Mouse (Mus musculus) limb, embryonic 14.5 days (tissue): Measurements from ENCODE around the gene Fam207a. TPM values are rescaled to one million over a fixed set of nuclear protein-coding genes. Genes with fewer than 3 reads are reported as not detected.

ENCODE experiments used
- ATAC-seq: fragments of 200-750 bp; cut with Nextera tagmentation; 2 replicates; pipeline ENCODE4 v1.8.0; 2017; ENCODE audit warnings: low read depth, moderate number of reproducible peaks, moderate TSS enrichment; ENCODE audit not compliant: low FRiP score
- DNase-seq: peaks from one replicate; pipeline ENCODE4 v3.0.0-alpha.2; 2015; ENCODE audit warnings: low spot score
- H3K27ac ChIP-seq: fragments of 300-500 bp; sonication (generic); replicated peaks from 2 replicates; pipeline ENCODE4 v1.5.1; 2014; ENCODE audit warnings: low read depth, mild to moderate bottlenecking, low read length, moderate library complexity, mixed read lengths
- H3K27me3 ChIP-seq: fragments of 300-500 bp; sonication (generic); 2 replicates; pipeline ENCODE4 v1.6.1; 2014; ENCODE audit warnings: low read length, mixed read lengths; ENCODE audit not compliant: control insufficient read depth, insufficient read depth
- H3K36me3 ChIP-seq: fragments of 300-500 bp; sonication (generic); 2 replicates; pipeline ENCODE4 v1.6.1; 2014; ENCODE audit warnings: mild to moderate bottlenecking, low read length, moderate library complexity, mixed read lengths; ENCODE audit not compliant: control insufficient read depth, insufficient read depth
- H3K4me1 ChIP-seq: fragments of 300-500 bp; sonication (generic); 2 replicates; pipeline ENCODE4 v1.6.1; 2014; ENCODE audit warnings: antibody characterized with exemption, low read length, mixed read lengths; ENCODE audit not compliant: control insufficient read depth, insufficient read depth
- H3K4me2 ChIP-seq: fragments of 300-500 bp; sonication (generic); replicated peaks from 2 replicates; pipeline ENCODE4 v1.6.1; 2014; ENCODE audit warnings: low read depth, mild to moderate bottlenecking, low read length, moderate library complexity; ENCODE audit not compliant: severe bottlenecking
- H3K4me3 ChIP-seq: fragments of 300-500 bp; sonication (generic); replicated peaks from 2 replicates; pipeline ENCODE4 v1.5.1; 2014; ENCODE audit warnings: low read length
- H3K9ac ChIP-seq: fragments of 300-500 bp; sonication (generic); 2 replicates; pipeline ENCODE4 v1.6.1; 2014; ENCODE audit warnings: mild to moderate bottlenecking, low read depth, low read length, moderate library complexity; ENCODE audit not compliant: severe bottlenecking
- H3K9me3 ChIP-seq: fragments of 300-500 bp; sonication (generic); 2 replicates; pipeline ENCODE4 v1.6.1; 2016; ENCODE audit warnings: low read length; ENCODE audit not compliant: control insufficient read depth
- POLR2A ChIP-seq: fragments of 200-500 bp; IDR thresholded peaks from 2 replicates; pipeline ENCODE4 v1.8.0; 2012; ENCODE audit warnings: inconsistent platforms, mild to moderate bottlenecking, moderate library complexity, borderline replicate concordance; ENCODE audit not compliant: insufficient read depth, insufficient read length; ENCODE audit errors: extremely low read depth
- WGBS: fragments of 180-500 bp; shearing (Covaris S2); extraction: QIAGEN DNeasy Blood & Tissue Kit; methylation state at CpG from one replicate; pipeline ENCODE4 v1.1.7; 2014; 5-methylcytosine and 5-hydroxymethylcytosine counted together
- polyA plus RNA-seq, 2 experiments: library from polyadenylated mRNA; depleted of rRNA in 1 of 2; stranded (reverse) in 1 of 2; unstranded in 1 of 2; fragments of >200 nt; fragmentation: Nextera tagmentation in 1 of 2; extraction: Ambion mirVana in 1 of 2; gene quantifications; 2 replicates each; pipeline versions ENCODE4 v1.2.1 to v1.2.3; 2012 to 2014

Gene Fam207a
- polyA plus RNA-seq, 2 experiments, result 38.6 to 41.7 TPM

DNA sequence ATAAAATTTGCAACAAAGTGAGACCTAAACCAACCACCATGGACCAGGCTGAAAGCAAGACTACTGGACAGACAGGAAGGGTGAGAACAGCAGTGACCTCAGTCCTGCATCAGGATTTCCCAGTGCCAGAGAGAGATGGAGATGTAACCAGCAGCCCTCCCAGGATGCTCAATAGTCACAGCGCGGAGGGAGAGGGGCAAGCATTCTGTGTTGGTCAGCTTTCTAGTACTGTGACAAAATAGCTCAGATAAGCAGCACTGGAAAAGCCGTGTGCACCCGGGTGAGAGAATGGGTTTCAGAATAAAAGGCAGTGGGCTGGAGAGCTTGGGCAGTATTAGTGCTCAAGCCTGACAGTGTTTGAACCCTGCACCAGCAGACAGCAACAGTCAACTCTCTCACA is 7.8 kb downstream of the Fam207a start:
- no peaks in the 10 kb centered on the region for H3K27me3 ChIP-seq
- H3K4me3 ChIP-seq, result no peak overlapping the region
- DNase-seq (no peak), ATAC-seq (no peak)
- H3K4me2 ChIP-seq, result no peak overlapping the region
- WGBS, result 94% methylated on average over 4 of the region's 4 CpGs
- peaks cover 84% of the 10 kb centered on the region for H3K36me3 ChIP-seq
- H3K4me1 ChIP-seq, result no peaks in the 10 kb centered on the region
- H3K27ac ChIP-seq, result no peak overlapping the region
- H3K9me3 ChIP-seq, result no peaks in the 10 kb centered on the region
- no peak for TF ChIP-seq POLR2A
- no peak overlapping the region for H3K9ac ChIP-seq

GRCm38 (mm10) chr10:77506961-77507577 is 8.5 kb downstream of the Fam207a start:
- DNase-seq, result no peak
- Histone ChIP-seq H3K9ac (no peak overlapping the region), H3K27me3 (no peaks in the 10 kb centered on the region), H3K4me1 (no peaks in the 10 kb centered on the region), H3K27ac (no peak overlapping the region), H3K36me3 (peaks cover 80% of the 10 kb centered on the region), H3K4me2 (no peak overlapping the region), H3K9me3 (no peaks in the 10 kb centered on the region), H3K4me3 (no peak overlapping the region)
- TF ChIP-seq POLR2A, result no peak
- ATAC-seq, result no peak; the same call in 1 of the 2 replicates
- WGBS, result 90% methylated on average over 13 of the region's 13 CpGs

- Histone ChIP-seq H3K4me1 (no peaks in the 10 kb centered on the region), H3K9ac (no peak overlapping the region), H3K9me3 (no peaks in the 10 kb centered on the region), H3K4me3 (no peak overlapping the region), H3K27ac (no peak overlapping the region), H3K4me2 (no peak overlapping the region), H3K36me3 (peaks cover 80% of the 10 kb centered on the region), H3K27me3 (no peaks in the 10 kb centered on the region)
- ATAC-seq (no peak), DNase-seq (no peak)
- TF ChIP-seq POLR2A, result no peak
- WGBS, result 88% methylated on average over 5 of the region's 5 CpGs
These were observed 9.1 kb downstream of the Fam207a start for GRCm38 (mm10) chr10:77506526-77506925.

- TF ChIP-seq POLR2A, result no peak
- ATAC-seq (no peak), DNase-seq (no peak)
- Histone ChIP-seq H3K27ac (no peak overlapping the region), H3K9me3 (no peaks in the 10 kb centered on the region), H3K36me3 (peaks cover 77% of the 10 kb centered on the region), H3K4me3 (no peak overlapping the region), H3K4me1 (no peaks in the 10 kb centered on the region), H3K4me2 (no peak overlapping the region), H3K27me3 (no peaks in the 10 kb centered on the region), H3K9ac (no peak overlapping the region)
- WGBS, result 95% methylated on average over 6 of the region's 6 CpGs
These were observed 11.4 kb downstream of the Fam207a start for GRCm38 (mm10) chr10:77504143-77504542.

GRCm38 (mm10) chr10:77502967-77503922 is 12.3 kb downstream of the Fam207a start:
- H3K27me3 ChIP-seq, result no peaks in the 10 kb centered on the region
- DNase-seq, result no peak
- H3K4me1 ChIP-seq, result no peaks in the 10 kb centered on the region
- no peak overlapping the region for H3K9ac ChIP-seq
- no peaks in the 10 kb centered on the region for H3K9me3 ChIP-seq
- no peak for ATAC-seq
- TF ChIP-seq POLR2A, result no peak
- WGBS, result 87% methylated on average over 25 of the region's 25 CpGs
- H3K4me2 ChIP-seq, result no peak overlapping the region
- H3K4me3 ChIP-seq, result no peak overlapping the region
- no peak overlapping the region for H3K27ac ChIP-seq
- H3K36me3 ChIP-seq, result peaks cover 70% of the 10 kb centered on the region
